29 mouse cellular contexts compared by ENCODE assay signal in the genomic region with DNA sequence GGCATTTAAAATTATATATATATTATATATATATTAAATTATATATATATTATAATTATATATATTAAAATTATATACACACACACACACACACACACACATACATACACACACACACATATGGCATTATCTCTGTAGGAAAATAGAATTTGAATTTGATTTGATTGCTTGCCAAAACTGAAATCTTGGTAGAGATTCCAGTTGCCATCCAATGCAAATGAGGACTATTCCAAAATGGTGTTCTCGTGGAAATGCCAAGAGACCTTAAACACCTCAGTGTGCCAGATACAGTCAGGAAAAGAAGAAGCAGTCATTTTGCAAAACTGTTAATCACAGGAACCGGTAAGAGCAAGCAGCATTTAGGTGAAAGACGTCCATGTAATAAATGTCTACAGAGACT. TPM values are rescaled to one million over a fixed set of nuclear protein-coding genes. Genes with fewer than 3 reads are reported as not detected.
"Had no signal": no experiment of that assay in that cellular context is flagged by ENCODE, and none has a peak within 500 bp of the region (broad histone marks: within the 10 kb centered on the region; RNA-seq: fewer than 3 reads in every experiment).

No protein-coding gene starts in this region.

- H3K9ac ChIP-seq: embryonic facial prominence, embryonic 12.5 days; embryonic facial prominence, embryonic 13.5 days; embryonic facial prominence, embryonic 15.5 days; forebrain, embryonic 12.5 days; heart, embryonic 12.5 days had no signal

- H3K4me1 ChIP-seq: embryonic facial prominence, embryonic 10.5 days; embryonic facial prominence, embryonic 12.5 days; embryonic facial prominence, embryonic 13.5 days; embryonic facial prominence, embryonic 15.5 days; forebrain, embryonic 10.5 days; forebrain, embryonic 12.5 days; heart, embryonic 10.5 days; heart, embryonic 12.5 days had no signal

- H3K9me3 ChIP-seq: embryonic facial prominence, embryonic 10.5 days; embryonic facial prominence, embryonic 12.5 days; embryonic facial prominence, embryonic 13.5 days; embryonic facial prominence, embryonic 15.5 days; forebrain, embryonic 10.5 days; forebrain, embryonic 12.5 days; heart, embryonic 10.5 days; heart, embryonic 12.5 days had no signal

- H3K27me3 ChIP-seq: embryonic facial prominence, embryonic 12.5 days; embryonic facial prominence, embryonic 13.5 days; embryonic facial prominence, embryonic 15.5 days; forebrain, embryonic 12.5 days; heart, embryonic 12.5 days had no signal

- H3K27ac ChIP-seq: embryonic facial prominence, embryonic 10.5 days; embryonic facial prominence, embryonic 12.5 days; embryonic facial prominence, embryonic 13.5 days; embryonic facial prominence, embryonic 15.5 days; forebrain, embryonic 10.5 days; forebrain, embryonic 12.5 days; gastrocnemius, adult 2 months; heart, adult 2 months; heart, embryonic 10.5 days had no signal

- H3K4me2 ChIP-seq: embryonic facial prominence, embryonic 12.5 days; embryonic facial prominence, embryonic 13.5 days; embryonic facial prominence, embryonic 15.5 days; forebrain, embryonic 12.5 days; heart, embryonic 11.5 days; heart, embryonic 12.5 days had no signal

- H3K36me3 ChIP-seq: embryonic facial prominence, embryonic 10.5 days; embryonic facial prominence, embryonic 12.5 days; embryonic facial prominence, embryonic 13.5 days; embryonic facial prominence, embryonic 15.5 days; forebrain, embryonic 10.5 days; forebrain, embryonic 12.5 days; heart, embryonic 10.5 days; heart, embryonic 12.5 days had no signal

- H3K4me3 ChIP-seq: embryonic facial prominence, embryonic 10.5 days; embryonic facial prominence, embryonic 12.5 days; embryonic facial prominence, embryonic 13.5 days; embryonic facial prominence, embryonic 15.5 days; erythroblast, embryonic 14.5 days; forebrain, embryonic 10.5 days; forebrain, embryonic 12.5 days; gastrocnemius, adult 2 months; heart, adult 2 months; heart, embryonic 10.5 days; heart, embryonic 12.5 days had no signal

- DNase-seq: cerebellum, adult 2 months; cerebellum, adult 8-10 months; cerebellum, adult 9-10 months; cerebellum, adult 9-11 months; cerebellum, postnatal 10 days; cerebellum, postnatal 14 days; cerebellum, postnatal 25 days; cerebellum, postnatal 36 days; embryo, embryonic 11 days; gastrocnemius, adult 2 months; gastrocnemius, postnatal 10 days; gastrocnemius, postnatal 14 days; gastrocnemius, postnatal 25 days; gastrocnemius, postnatal 36 days; heart, adult 11 months; heart, adult 18-20 months; heart, adult 2 months had no signal

RNA-seq across cellular contexts. Expression of a gene that starts 51.3 kb away (rescaled TPM):
- total RNA-seq: common myeloid progenitor, adult 5-6 weeks; granulocyte monocyte progenitor cell, adult 5-6 weeks had no signal
- polyA plus RNA-seq: erythroblast, embryonic 14.5 days had no signal
